Mouse (Mus musculus) lung, postnatal 14 days (tissue): ENCODE measurements around the gene Olfr763.
"Not testable (repeated sequence)": the region's sequence is repeated elsewhere in the genome, so short reads cannot be mapped to it uniquely, and the experiment has no call there.

Experiments used
- DNase-seq: peaks from one replicate; pipeline ENCODE4 v3.0.0; 2021

Gene Olfr763

GRCm38 (mm10) chr10:129049898-129050297 lies 39.3 kb downstream of the Olfr763 start, which contains the start of gene Olfr765:
Olfr765 (minus strand) TSS chr10:129049998.
- DNase-seq: not testable (repeated sequence)
